Mouse (Mus musculus) MEL (cell line): Measurements from ENCODE around the gene Tctn3. TPM values are rescaled to one million over a fixed set of nuclear protein-coding genes. Genes with fewer than 3 reads are reported as not detected.

Experiments
- DNase-seq: peaks from one replicate; pipeline ENCODE4 v3.0.0; 2011; ENCODE audit warnings: low read depth, low spot score
- H3K27ac ChIP-seq: 2 replicates; pipeline ENCODE4 v1.5.1; 2012; ENCODE audit warnings: low read depth, mild to moderate bottlenecking, control low read depth, low read length, moderate library complexity; ENCODE audit not compliant: control insufficient read depth
- H3K27me3 ChIP-seq, 2 experiments: fragments of 150-350 bp in 1 of 2; sonication (generic) in 1 of 2; 2 replicates each; pipeline ENCODE4 v1.6.1; 2012; ENCODE audit warnings: low read length in 2 of 2, mild to moderate bottlenecking in 2 of 2, improper control_type of control experiment in 1 of 2, moderate library complexity in 1 of 2; ENCODE audit not compliant: insufficient read depth in 2 of 2, control insufficient read depth in 1 of 2
- H3K36me3 ChIP-seq, 2 experiments: 2 replicates each; pipeline ENCODE4 v1.6.1; 2012 to 2014; ENCODE audit warnings: low read length in 2 of 2, improper control_type of control experiment in 1 of 2, inconsistent platforms in 1 of 2, mild to moderate bottlenecking in 1 of 2; ENCODE audit not compliant: insufficient read depth in 2 of 2, control insufficient read depth in 1 of 2
- H3K4me1 ChIP-seq, 2 experiments: fragments of 150-350 bp in 1 of 2; sonication (generic) in 1 of 2; 2 replicates each; pipeline ENCODE4 v1.6.1; 2012; ENCODE audit warnings: low read length in 2 of 2, improper control_type of control experiment in 1 of 2, mild to moderate bottlenecking in 1 of 2; ENCODE audit not compliant: insufficient read depth in 2 of 2, control insufficient read depth in 1 of 2
- H3K4me3 ChIP-seq, 2 experiments: fragments of 150-350 bp in 1 of 2; sonication (generic) in 1 of 2; 2 replicates each; pipeline ENCODE4 v1.5.1; 2012; ENCODE audit warnings: low read depth in 2 of 2, low read length in 2 of 2, mild to moderate bottlenecking in 2 of 2, moderate library complexity in 2 of 2, control low read depth in 1 of 2, improper control_type of control experiment in 1 of 2; ENCODE audit not compliant: control insufficient read depth in 1 of 2, insufficient read depth in 1 of 2
- H3K79me2 ChIP-seq: 2 replicates; pipeline ENCODE4 v1.6.1; 2012; ENCODE audit warnings: mild to moderate bottlenecking, low read length, moderate library complexity; ENCODE audit not compliant: control insufficient read depth, poor library complexity, insufficient read depth
- H3K9ac ChIP-seq: 2 replicates; pipeline ENCODE4 v1.6.1; 2012; ENCODE audit warnings: low read depth, mild to moderate bottlenecking, control low read depth, low read length, moderate library complexity; ENCODE audit not compliant: control insufficient read depth, poor library complexity, severe bottlenecking
- H3K9me3 ChIP-seq: fragments of 150-350 bp; sonication (generic); replicated peaks from 2 replicates; pipeline ENCODE4 v1.6.1; 2012; ENCODE audit warnings: mild to moderate bottlenecking, low read length, improper control_type of control experiment, moderate library complexity; ENCODE audit not compliant: insufficient read depth
- BHLHE40 ChIP-seq: IDR thresholded peaks from 2 replicates; pipeline ENCODE4 v1.6.1; 2012; ENCODE audit warnings: low read depth, mild to moderate bottlenecking, inconsistent platforms, low read length, improper control_type of control experiment, borderline replicate concordance
- CHD1 ChIP-seq: IDR thresholded peaks from 2 replicates; pipeline ENCODE4 v1.6.1; 2012; ENCODE audit warnings: low read depth, mild to moderate bottlenecking, inconsistent platforms, low read length, improper control_type of control experiment
- CHD2 ChIP-seq: IDR thresholded peaks from 2 replicates; pipeline ENCODE4 v1.6.1; 2011; ENCODE audit warnings: low read length, improper control_type of control experiment
- E2F4 ChIP-seq: IDR thresholded peaks from 2 replicates; pipeline ENCODE4 v1.6.1; 2011; ENCODE audit warnings: low read depth, low read length, improper control_type of control experiment, borderline replicate concordance
- ELF1 ChIP-seq: IDR thresholded peaks from 2 replicates; pipeline ENCODE4 v1.6.1; 2014; ENCODE audit warnings: low read depth, mild to moderate bottlenecking, inconsistent platforms, low read length, improper control_type of control experiment, moderate library complexity
- GATA1 ChIP-seq: IDR thresholded peaks from 2 replicates; pipeline ENCODE4 v1.6.1; 2011; ENCODE audit warnings: low read depth, low read length, improper control_type of control experiment
- KAT2A ChIP-seq: conservative IDR thresholded peaks from 2 replicates; pipeline ENCODE4 v1.6.1; 2012; ENCODE audit warnings: low read depth, low read length, improper control_type of control experiment, inconsistent platforms
- MAX ChIP-seq: IDR thresholded peaks from 2 replicates; pipeline ENCODE4 v1.6.1; 2011; ENCODE audit warnings: low read length, improper control_type of control experiment
- MEF2A ChIP-seq: IDR thresholded peaks from 2 replicates; pipeline ENCODE4 v1.6.1; 2014; ENCODE audit warnings: low read depth, mild to moderate bottlenecking, inconsistent platforms, low read length, improper control_type of control experiment; ENCODE audit not compliant: poor library complexity, insufficient replicate concordance, severe bottlenecking; ENCODE audit errors: extremely low read depth
- MXI1 ChIP-seq: IDR thresholded peaks from 2 replicates; pipeline ENCODE4 v1.6.1; 2011; ENCODE audit warnings: mild to moderate bottlenecking, low read depth, low read length, improper control_type of control experiment
- NELFE ChIP-seq: IDR thresholded peaks from 2 replicates; pipeline ENCODE4 v1.6.1; 2011; ENCODE audit warnings: low read depth, low read length, improper control_type of control experiment
- POLR2A ChIP-seq, 2 experiments: IDR thresholded peaks; 2 replicates each; pipeline ENCODE4 v1.6.1; 2011 to 2012; ENCODE audit warnings: low read length in 2 of 2, mild to moderate bottlenecking in 2 of 2, control low read depth in 1 of 2, improper control_type of control experiment in 1 of 2, low read depth in 1 of 2, moderate library complexity in 1 of 2; ENCODE audit not compliant: control insufficient read depth in 1 of 2, insufficient read depth in 1 of 2, poor library complexity in 1 of 2
- POLR2AphosphoS2 ChIP-seq: IDR thresholded peaks from 2 replicates; pipeline ENCODE4 v1.6.1; 2011; ENCODE audit warnings: low read length, improper control_type of control experiment
- POLR2AphosphoS5 ChIP-seq: IDR thresholded peaks from 2 replicates; pipeline ENCODE4 v1.6.1; 2012; ENCODE audit warnings: low read depth, borderline replicate concordance, mild to moderate bottlenecking, inconsistent platforms, low read length, moderate library complexity, mixed read lengths
- TAL1 ChIP-seq: IDR thresholded peaks from 2 replicates; pipeline ENCODE4 v1.6.1; 2012; ENCODE audit warnings: mild to moderate bottlenecking, inconsistent platforms, low read length, moderate library complexity, mixed read lengths
- USF2 ChIP-seq, 2 experiments: IDR thresholded peaks; 2 replicates each; pipeline ENCODE4 v1.6.1; 2011 to 2012; ENCODE audit warnings: improper control_type of control experiment in 2 of 2, low read length in 2 of 2, borderline replicate concordance in 1 of 2, inconsistent platforms in 1 of 2, low read depth in 1 of 2, mild to moderate bottlenecking in 1 of 2; ENCODE audit not compliant: insufficient read depth in 1 of 2
- ZMIZ1 ChIP-seq: IDR thresholded peaks from 2 replicates; pipeline ENCODE4 v1.6.1; 2012; ENCODE audit warnings: low read depth, mild to moderate bottlenecking, inconsistent platforms, low read length, improper control_type of control experiment, moderate library complexity
- ZNF384 ChIP-seq: IDR thresholded peaks from 2 replicates; pipeline ENCODE4 v1.6.1; 2012; ENCODE audit warnings: low read depth, mild to moderate bottlenecking, inconsistent platforms, low read length, improper control_type of control experiment
- polyA plus RNA-seq, 2 experiments: library from polyadenylated mRNA; stranded (reverse) in 1 of 2; unstranded in 1 of 2; fragments of >175 nt in 1 of 2; fragments of >200 nt in 1 of 2; gene quantifications; 2 replicates each; pipeline versions ENCODE4 v1.2.1 to v1.2.4; 2012; ENCODE audit warnings: low replicate concordance in 2 of 2, low read depth in 1 of 2; ENCODE audit not compliant: insufficient read length in 2 of 2, insufficient read depth in 1 of 2, missing spikeins in 1 of 2
- total RNA-seq: library from RNA; depleted of rRNA; stranded (reverse); fragments of 300-350 nt; gene quantifications from 2 replicates; pipeline ENCODE4 v1.2.3, GENCODE M21; 2012

Tctn3 gene
- total and polyA plus RNA-seq, 3 experiments, result 3.6 to 6.2 TPM; not detected in 1

- Histone ChIP-seq H3K36me3 (peaks cover 0 to 16% of the 10 kb centered on the region in 2 experiments; a peak in 2 of 4 replicates), H3K4me1 (no peaks in the 10 kb centered on the region), H3K9me3 (no peaks in the 10 kb centered on the region), H3K79me2 (no peaks in the 10 kb centered on the region), H3K9ac (no peak overlapping the region), H3K4me3 (no peak overlapping the region), H3K27me3 (no peaks in the 10 kb centered on the region), H3K27ac (no peak overlapping the region)
- DNase-seq, result no peak
- no peak for TF ChIP-seq ZMIZ1
- TF ChIP-seq BHLHE40, result no peak
- no peak for TF ChIP-seq USF2 (IDR thresholded peaks at IDR 0.05; ENCODE audit: borderline replicate concordance in 1 of 2, insufficient read depth in 1 of 2, low read depth in 1 of 2, low read length in 2 of 2)
- TF ChIP-seq MAX, result no peak
- TF ChIP-seq MXI1, result no peak
- no peak for TF ChIP-seq NELFE
- TF ChIP-seq POLR2AphosphoS2, result no peak
- TF ChIP-seq POLR2AphosphoS5, result no peak
- no peak for TF ChIP-seq ZNF384
- TF ChIP-seq CHD1, result no peak
- TF ChIP-seq CHD2, result no peak
- no peak for TF ChIP-seq ELF1
- no peak for TF ChIP-seq E2F4
- no peak for TF ChIP-seq GATA1
- TF ChIP-seq POLR2A (IDR thresholded peaks at IDR 0.05; ENCODE audit: control insufficient read depth in 1 of 2, insufficient read depth in 1 of 2, low read depth in 1 of 2, low read length in 2 of 2, poor library complexity in 1 of 2), result no peak
- TF ChIP-seq MEF2A, result no peak
- TF ChIP-seq KAT2A, result no peak
- TF ChIP-seq TAL1, result no peak
Measured at GRCm38 (mm10) chr19:40555136-40555535, 56.9 kb downstream of the Tctn3 start.

- H3K4me1 ChIP-seq, result no peaks in the 10 kb centered on the region
- H3K9me3 ChIP-seq, result no peaks in the 10 kb centered on the region
- H3K9ac ChIP-seq, result no peak overlapping the region
- no peaks in the 10 kb centered on the region for H3K27me3 ChIP-seq
- no peak for TF ChIP-seq ELF1
- peaks cover 0 to 16% of the 10 kb centered on the region in 2 experiments; a peak in 2 of 4 replicates for H3K36me3 ChIP-seq
- no peak overlapping the region for H3K4me3 ChIP-seq
- H3K79me2 ChIP-seq, result no peaks in the 10 kb centered on the region
- no peak overlapping the region for H3K27ac ChIP-seq
- DNase-seq, result no peak
Measured at GRCm38 (mm10) chr19:40554343-40554742, 57.7 kb downstream of the Tctn3 start.
